Mouse (Mus musculus): ENCODE data around the gene Cnot6. TPM values are rescaled to one million over a fixed set of nuclear protein-coding genes. Genes with fewer than 3 reads are reported as not detected.

Cnot6 gene
- total RNA-seq, 2 experiments from 2014 or later, result 86.2 to 89.2 TPM

DNA sequence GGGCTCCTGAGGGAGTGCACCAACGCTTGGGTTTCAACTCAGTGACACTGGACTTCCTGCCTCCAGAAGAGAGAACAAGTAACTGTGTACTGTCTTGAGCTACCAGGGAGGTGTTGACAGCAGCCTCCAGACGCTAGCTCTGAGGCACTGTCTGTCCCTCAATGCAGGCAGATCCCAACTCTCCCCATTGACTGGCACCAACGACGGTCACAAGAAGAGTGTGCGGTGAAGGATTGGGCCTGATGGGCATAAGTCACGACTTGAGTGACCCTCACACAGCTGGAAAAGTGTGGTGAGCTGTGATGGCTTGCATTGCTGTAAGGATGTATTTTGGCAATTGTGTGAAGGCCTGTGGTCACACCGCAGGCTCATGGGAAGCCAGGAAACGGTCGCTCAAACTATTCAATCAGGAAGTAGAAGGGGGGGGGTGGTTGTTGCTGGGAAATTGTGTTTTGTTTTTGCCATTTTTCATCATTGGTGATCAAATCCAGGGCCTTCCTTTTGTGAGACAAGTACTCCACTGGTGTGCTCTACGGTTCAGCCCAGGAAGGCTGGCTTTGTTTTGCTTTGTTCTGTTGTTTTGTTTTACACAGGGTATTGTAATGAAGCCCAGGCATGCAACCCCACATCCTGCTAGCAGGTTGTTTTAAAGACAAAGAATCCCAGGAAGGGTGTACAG, 53.6 kb downstream of the Cnot6 start:
- intact Hi-C loops (cut with DNase I), result loop anchor here (10.0 kb wide), 1 partner anchor 296 kb away; no protein-coding TSS in a partner anchor
- no peak for DNase-seq

DNA sequence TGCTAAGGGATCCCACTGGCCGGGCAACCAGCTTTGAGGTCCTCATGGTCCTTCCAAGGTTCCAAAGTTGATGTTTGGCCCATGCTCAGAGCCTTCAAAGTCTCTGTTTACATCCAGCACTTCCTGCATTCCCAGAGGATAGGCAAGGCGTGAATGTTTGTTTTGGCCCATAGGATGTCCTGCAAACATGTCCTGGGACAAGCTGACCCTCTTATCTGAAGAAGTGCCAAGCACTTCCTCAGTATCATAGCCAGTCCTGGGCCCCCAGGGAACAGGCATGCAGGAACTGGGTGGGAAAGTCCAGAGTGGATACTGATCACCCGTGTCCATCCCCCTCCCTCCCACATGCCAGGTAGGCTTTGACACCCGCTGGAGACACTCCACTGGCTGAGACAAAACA, 54.5 kb downstream of the Cnot6 start:
- no peak for DNase-seq
- intact Hi-C loops (cut with DNase I), result loop anchor here (10.0 kb wide), 1 partner anchor 297 kb away; no protein-coding TSS in a partner anchor

DNA sequence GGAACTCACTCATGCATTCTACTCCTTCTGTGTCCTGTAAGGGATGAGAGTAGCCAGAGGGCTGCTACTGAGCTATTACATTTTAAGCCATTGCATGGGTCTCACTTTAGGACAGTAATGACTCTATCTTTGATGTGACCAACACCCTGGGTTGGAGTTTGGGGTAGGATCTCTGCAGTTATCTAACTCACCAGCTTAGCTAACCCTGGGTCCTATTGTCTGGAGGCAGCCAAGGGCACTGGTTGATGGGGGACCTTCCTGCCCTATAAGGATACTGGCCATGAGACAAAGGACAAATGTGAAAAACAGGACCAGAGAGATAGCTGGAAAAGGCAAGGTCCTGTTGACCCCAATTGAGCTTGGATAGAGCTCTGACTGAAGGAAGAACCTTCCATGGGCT, 57.0 kb downstream of the Cnot6 start:
- DNase-seq, result no peak
- intact Hi-C loops (cut with DNase I), result loop anchor here (10.0 kb wide), 1 partner anchor 299 kb away; no protein-coding TSS in a partner anchor

DNA sequence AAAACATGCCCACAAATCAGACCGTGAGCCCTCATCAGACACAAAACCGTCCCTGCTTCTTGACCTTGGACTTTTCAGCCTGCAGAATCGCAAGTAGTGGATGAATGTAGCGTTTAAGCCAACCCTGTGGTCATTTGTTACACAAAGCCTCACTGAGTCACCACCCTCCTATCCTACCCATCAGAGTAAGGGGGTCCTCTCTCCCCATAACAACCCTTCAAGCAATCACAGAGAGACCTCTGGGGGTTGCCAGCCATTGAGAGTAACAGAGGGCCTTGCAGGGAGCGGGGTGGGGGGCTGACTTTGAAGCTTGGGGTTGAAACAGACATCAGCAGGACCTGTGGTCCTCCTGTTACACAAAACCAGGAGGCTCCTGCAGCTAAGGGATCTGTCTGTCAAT, 57.9 kb downstream of the Cnot6 start:
- no peak for DNase-seq
- intact Hi-C loops (cut with DNase I), result loop anchor here (10.0 kb wide), 1 partner anchor 300 kb away; no protein-coding TSS in a partner anchor

DNA sequence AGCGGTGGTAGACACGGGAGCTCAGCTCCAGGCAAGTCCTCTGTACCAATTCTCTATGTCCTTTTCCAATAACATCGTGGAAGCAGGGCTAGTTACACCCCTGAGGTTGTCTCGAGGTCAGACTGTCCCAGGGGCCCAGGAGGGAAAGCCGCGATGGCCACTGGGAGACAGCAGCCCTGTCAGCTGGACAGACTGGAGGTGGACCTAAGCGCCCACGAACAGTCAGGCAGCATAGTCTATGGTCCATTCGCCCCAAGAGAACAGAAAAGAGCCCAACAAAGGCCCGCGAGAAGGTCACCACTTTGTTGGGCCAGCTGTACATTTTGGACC, 59.5 kb downstream of the Cnot6 start:
- intact Hi-C loops (cut with DNase I), result loop anchor here (10.0 kb wide), 1 partner anchor 302 kb away; no protein-coding TSS in a partner anchor
- no peak for DNase-seq

DNA sequence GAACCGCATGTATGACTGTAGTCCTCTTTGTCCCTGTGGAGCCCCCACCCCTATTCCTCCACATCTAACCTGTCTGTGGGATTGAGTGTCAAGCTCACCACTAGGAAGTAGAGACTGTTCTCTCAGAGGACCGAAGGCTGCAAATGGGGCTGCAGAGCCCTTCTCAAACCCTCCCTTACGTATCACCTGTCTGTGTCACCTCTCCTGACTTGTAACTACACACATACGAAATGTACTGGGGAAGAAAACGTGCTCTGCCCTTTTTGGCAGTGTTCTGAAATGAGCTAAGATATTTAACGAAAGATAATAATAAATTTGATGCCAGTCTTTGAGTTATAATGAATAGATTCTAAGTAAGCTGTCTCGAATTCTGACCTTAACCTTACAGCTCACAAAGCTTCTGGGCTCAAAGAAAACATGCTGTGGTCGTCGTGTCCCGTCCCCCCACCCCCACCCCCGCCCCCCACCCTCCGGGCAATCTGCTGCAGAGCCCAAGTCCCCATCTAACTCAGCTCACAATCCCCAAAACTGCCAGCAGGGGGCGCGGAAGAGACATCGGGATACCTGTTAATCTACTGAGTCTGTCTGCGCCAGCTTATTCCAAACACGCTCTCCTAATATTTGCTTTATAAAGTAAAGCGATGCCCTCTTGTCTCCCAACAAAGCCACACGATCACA, 60.0 kb downstream of the Cnot6 start:
- peak; percentile 92 for DNase-seq
- intact Hi-C loops (cut with DNase I), result loop anchor here (10.0 kb wide), 1 partner anchor 302 kb away; no protein-coding TSS in a partner anchor

DNA sequence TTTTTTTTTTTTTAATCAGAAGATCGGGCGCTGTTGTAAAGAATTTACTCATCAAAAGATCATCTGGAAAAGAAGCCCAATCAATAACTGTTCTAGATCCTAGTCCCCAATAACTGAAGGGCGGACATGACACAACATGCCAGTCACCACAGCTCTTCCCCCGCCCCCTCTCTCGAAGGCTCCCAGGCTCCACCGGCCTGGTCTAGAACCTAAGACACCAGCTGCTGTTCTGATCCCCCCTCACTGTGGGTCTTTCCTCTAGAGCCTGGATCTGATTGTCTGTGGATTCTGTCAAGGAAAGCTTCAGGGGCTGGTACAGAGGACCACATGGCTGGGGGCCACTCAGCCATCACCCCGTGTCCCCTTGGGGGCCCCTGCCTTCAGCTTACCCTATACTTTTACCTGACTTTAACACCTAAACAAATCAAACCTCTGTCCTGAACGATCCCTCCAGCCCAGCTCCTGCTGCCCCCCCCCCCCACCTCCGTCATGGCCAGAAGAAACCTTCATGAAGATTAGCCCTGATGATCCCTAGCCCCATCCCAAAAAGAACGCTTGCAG, 60.7 kb downstream of the Cnot6 start:
- intact Hi-C loops (cut with DNase I), result loop anchor here (10.0 kb wide), 1 partner anchor 303 kb away; no protein-coding TSS in a partner anchor
- DNase-seq, result no peak

DNA sequence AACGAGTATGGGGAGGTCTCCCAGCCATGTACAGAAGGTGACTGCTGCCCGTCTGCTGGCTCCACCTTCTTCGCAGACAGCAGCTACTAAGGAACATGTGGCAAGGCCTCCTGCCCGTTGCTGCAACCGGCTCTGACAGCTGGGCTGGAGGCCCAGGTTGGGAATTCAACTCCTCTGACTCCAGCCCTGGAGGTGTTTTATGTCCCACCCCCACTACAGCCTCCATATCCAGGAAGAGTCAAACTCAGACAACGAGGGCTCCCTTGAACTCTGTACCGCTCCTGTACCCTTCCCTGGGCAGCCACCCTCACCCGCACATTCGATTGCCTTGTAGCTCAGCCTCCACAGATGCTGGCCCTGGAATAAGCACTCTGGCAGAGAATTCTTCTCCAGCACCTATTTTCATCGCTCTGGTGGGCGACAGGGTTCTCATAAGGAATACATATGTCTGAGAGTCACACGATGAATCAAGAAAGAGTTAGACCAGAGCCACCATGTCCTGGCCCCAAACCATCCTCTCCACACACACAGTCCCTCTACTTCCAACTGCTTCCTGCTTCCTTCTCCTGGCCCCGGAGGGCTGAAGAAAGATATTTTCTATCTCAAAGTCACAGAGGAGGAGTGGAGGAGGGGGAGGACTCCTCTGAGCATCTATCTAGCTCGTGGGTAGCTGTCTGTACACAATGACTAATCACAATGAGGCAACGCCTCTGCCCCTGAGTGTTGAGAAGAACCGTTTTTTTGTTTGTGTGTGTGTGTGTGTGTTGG, 61.3 kb downstream of the Cnot6 start:
- no peak for DNase-seq
- intact Hi-C loops (cut with DNase I), result loop anchor here (10.0 kb wide), 1 partner anchor 304 kb away; no protein-coding TSS in a partner anchor

DNA sequence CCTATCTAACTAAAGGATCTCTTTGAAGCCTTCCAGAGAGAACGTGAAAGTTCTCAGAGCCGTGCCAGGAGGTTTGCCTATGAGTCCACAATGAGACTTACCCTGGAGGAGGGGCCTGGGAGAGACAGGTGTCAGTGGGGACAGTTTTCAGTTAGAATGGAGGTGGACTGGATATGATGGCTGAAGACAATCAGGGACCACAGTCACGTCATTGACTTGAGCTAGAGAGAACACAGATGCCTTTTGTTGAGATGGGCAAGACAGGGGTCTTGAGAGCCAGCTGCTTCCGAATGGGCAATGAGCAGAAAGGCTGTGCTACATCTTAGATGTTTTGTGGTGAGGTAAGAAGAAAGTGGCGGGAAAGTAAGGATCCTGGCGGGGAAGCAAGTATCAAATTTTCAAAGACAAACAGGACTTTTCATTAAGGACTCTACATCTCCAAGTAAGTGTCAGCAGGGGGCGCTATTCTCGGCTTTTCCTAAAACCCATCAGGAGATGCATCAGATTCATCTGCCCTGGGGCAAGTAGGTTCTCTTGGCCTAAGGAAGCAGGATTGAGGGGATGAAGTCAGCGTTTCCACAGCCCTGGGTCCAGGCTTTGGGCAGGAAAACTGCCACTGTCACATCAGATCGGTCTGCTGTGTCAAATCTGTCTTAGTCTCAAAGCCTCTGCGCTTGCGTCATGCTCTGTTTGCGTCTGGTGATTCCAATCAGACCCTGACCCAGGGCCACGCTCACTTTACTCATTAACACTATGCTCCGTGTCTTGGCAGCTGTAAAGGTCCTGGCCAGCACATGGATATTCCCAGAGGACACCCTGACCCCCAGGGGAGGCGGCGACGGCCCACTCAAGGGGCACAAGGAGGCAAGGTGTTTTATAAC, 62.2 kb downstream of the Cnot6 start:
- intact Hi-C loops (cut with DNase I), result loop anchor here (10.0 kb wide), 1 partner anchor 304 kb away; no protein-coding TSS in a partner anchor
- no peak for DNase-seq

DNA sequence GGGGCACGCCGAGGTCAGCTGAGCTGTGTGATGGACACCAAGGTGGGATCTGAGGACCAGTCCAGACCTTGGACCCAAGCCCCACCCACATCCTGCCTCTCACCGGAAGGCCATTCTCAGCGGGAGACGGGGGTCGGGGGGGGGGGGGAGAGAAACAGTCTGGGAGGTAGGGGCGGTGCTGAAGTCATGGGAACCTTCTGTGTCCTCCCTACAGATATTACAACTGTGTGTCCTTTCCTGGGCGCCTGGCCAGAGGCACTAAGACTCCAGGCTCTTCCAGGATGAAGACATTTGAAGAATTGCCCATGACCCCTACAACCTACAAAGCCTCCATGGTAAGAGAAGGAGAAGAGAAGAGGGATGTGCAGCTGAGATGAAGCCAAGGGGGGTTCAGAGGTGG, 66.8 kb downstream of the Cnot6 start:
- intact Hi-C loops (cut with DNase I), result no loop called here

DNA sequence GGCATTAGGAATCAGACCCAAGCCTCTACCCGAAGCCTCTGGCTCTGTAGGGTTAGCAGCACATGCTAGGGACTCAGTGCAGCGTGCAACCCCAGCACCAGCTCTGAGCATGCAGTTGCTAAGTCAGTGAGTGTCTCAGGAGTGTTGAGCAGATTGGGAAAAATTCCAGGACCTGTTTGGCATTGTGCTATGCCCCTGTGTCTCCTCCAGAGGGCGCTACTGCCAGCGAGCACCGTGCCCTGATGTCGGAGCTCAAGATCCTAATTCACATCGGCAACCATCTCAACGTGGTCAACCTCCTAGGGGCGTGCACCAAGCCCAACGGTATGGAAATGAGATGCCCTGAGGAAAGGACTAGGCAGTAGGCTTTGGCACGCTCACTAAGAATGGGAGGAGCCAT, 76.1 kb downstream of the Cnot6 start:
- no peak for DNase-seq
- intact Hi-C loops (cut with DNase I), result no loop called here

More for the DNA sequence above, 66.8 kb downstream of the Cnot6 start:
- no peak for DNase-seq

DNA sequence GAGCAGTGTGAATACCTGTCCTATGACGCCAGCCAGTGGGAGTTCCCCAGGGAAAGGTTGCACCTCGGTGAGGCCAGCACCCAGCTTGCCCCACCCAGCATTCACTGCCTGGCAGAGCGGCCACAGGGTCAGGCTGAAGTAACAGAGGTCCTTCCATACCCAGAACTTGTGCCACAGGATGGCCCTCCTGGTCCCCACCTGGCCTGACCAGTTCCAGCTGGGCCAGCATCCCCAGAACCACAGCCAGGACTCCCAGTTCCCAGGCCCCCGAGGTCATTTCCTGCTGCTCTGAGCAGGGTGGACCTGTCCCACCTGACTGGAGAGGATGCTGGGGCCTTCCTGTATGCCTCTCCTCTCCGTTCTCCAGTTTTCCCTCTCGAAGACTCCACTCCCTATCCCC, 76.9 kb downstream of the Cnot6 start:
- no peak for DNase-seq
- intact Hi-C loops (cut with DNase I), result no loop called here

DNA sequence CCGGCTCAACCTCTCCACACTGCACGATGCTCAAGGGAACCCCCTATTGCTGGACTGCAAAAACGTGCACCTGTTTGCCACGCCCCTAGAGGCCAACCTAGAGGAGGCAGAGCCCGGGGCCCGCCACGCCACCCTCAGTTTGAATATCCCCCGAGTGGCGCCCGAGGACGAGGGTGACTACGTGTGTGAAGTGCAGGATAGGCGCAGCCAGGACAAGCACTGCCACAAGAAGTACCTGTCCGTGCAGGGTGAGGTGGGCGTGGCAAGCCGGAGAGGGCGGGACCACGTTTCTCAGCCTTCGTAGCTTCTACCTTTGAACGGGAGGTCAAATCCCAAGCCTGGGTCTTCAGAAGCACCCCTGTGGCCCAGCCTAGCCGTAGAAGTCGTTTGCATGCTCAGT, 78.4 kb downstream of the Cnot6 start:
- DNase-seq, result no peak
- intact Hi-C loops (cut with DNase I), result no loop called here

DNA sequence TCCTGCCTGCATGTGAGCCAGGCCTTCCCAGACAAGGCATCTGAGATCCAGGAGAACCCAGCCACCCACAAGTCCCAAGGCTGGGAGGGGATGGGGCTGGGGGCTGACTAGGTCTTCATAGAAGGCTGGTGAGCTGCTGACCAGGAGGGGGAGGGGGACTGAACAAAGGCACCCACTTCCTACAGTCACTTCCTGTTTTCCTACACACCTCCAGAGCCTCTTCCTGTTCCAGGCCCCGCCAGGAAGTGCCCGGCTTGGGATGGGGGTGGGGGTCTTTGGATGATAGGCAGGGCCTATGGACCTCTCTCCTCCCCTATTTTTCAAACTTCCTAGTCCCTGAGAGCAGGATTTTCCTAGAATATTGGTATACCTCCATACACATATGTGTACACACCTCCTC, 80.3 kb downstream of the Cnot6 start:
- intact Hi-C loops (cut with DNase I), result no loop called here
- DNase-seq, result no peak

DNA sequence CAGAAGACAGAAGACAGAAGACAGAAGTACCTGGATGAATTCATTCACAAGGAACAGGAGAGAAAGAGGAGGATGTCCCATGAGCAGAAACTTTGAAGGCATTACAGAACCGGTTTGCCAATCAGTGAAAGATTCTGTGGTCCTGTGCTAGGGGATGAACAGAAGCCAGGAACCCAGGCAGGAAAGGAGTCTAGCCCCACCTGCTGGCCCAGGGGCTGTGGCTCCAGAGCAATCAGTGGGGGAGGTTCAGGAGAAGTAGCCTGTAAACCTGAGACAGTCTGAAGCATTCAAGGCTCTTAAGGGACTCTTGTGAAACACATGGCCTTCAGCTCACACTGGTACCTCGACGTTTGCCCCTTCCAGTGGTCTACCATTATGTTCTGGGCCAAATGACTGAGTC, 81.4 kb downstream of the Cnot6 start:
- DNase-seq, result no peak
- intact Hi-C loops (cut with DNase I), result no loop called here

DNA sequence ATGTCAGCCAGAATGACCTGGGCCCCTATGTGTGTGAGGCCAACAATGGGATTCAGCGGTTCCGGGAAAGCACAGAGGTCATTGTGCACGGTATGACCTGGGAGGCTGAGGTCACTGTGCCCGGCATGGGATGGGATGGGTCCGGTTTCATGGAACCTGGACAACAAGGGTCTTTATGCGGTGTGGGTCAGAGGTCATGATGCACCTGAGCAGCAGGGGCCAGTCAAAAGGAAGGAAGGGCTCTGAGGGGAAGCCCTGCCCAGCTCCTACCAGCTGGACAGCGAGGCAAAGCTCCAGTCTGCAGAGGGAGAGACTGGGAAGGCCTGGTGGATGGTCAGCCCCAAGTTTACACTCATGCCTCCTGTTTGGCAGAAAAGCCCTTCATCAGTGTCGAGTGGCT, 85.8 kb downstream of the Cnot6 start:
- intact Hi-C loops (cut with DNase I), result no loop called here
- no peak for DNase-seq

DNA sequence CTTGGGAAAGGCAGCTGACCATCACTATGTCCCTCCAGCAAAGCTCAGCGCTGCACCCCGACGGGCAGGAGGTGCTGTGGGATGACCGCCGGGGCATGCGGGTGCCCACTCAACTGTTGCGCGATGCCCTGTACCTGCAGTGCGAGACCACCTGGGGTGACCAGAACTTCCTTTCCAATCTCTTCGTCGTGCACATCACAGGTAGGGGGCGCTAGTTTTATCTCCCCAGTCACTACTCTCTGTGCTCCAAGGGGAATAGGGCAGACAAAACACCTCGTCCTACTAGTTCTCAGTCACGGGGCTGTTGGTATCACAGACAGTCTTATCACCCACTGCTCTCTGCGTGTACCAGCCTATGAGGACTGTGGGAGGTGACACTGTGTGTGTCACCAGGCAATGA, 86.7 kb downstream of the Cnot6 start:
- no peak for DNase-seq
- intact Hi-C loops (cut with DNase I), result no loop called here

DNA sequence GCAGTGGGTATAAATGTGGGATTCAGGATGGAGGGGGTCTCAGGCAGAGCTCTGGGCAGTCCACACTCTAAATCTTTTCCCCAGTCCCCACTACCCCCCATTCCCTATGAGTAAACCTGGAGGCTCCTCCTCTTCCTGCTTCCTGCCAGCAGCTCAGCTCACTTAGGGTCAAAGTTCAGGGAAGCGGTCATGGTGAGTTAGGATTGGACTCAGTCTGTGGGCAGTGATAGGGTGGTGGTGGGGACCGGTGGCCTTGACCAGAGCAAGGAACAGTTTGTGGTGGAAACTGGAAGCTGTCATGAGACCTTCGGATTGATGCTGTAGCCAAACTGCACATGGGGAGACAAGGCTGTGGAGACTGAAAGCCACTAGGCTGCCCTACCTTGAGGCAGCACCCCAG, 88.4 kb downstream of the Cnot6 start:
- DNase-seq, result no peak
- intact Hi-C loops (cut with DNase I), result no loop called here

DNA sequence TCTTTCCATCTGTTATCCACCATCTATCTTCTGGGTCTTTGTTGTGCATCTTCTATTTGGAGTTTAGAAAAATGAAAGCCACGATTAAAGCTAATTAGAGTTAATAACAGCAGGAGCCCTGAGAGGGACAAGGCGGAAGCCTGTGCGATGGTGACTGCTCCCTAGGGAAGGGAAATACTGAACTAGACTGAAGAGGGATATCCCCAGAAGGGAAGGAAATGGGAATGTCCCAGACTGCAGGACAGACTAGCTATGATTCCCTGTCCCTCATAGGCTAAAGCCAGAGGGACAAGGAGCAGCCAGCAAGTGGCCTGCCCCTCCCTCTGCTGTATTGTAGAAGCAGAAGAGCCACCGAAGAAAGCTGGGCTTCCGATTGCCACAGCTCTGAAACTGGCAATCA, 90.6 kb downstream of the Cnot6 start:
- intact Hi-C loops (cut with DNase I), result no loop called here

More for the DNA sequence above, 90.6 kb downstream of the Cnot6 start:
- DNase-seq, result no peak

Data from left cerebral cortex, postnatal 4 days (tissue).